Mouse (Mus musculus) cerebellum, adult (tissue): Measurements from ENCODE around the gene Atp6v1b1.
"Not testable (repeated sequence)": the region's sequence is repeated elsewhere in the genome, so short reads cannot be mapped to it uniquely, and the experiment has no call there.

Experiments
- ATAC-seq: cut with Nextera tagmentation; 2 replicates; pipeline ENCODE4 v1.9.2; 2017; ENCODE audit warnings: mild to moderate bottlenecking, moderate library complexity, mixed read lengths; ENCODE audit not compliant: insufficient number of reproducible peaks, low FRiP score, low TSS enrichment

Atp6v1b1 gene

GRCm38 (mm10) chr6:83774126-83774525 lies 31.3 kb downstream of the Atp6v1b1 start:
- ATAC-seq: no peak

DNA sequence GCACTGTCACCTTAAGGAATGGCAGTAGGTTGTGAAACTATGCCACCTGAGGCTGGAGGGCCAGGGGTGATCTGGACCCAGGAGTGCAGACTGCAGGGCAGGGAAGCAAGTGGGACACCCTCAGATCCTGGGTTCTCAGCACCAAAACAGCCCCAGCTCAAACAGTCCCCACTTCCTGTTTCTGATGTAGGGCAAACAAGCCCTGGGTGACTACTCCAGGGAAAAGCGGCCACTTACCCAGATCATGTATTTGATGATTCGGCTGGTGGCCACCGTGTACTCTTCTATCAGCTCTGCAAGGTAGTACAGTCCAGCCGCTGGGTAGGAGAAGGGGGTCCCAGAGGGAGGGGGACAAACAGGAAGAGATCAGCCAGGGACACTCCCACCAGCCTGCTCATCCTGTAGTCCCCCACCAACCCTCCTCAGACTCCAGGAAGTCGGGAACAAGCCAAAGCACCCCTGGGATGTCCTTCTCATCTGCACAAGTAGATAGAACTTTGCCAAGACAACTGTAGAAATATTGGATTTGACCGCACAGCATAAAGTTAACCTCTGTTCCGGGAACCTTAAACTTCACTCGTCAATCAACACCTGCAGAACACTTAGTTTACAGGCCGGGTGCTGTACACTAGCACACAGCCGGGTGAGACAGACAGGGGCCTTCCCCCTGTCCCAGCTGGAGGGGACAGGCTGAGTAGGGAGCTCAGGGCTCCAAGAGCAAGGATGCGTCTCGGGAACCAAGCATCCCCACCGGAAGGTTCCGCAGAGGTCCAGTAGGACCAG lies 32.2 kb downstream of the Atp6v1b1 start:
- no peak; the same call in 1 of the 2 replicates for ATAC-seq

DNA sequence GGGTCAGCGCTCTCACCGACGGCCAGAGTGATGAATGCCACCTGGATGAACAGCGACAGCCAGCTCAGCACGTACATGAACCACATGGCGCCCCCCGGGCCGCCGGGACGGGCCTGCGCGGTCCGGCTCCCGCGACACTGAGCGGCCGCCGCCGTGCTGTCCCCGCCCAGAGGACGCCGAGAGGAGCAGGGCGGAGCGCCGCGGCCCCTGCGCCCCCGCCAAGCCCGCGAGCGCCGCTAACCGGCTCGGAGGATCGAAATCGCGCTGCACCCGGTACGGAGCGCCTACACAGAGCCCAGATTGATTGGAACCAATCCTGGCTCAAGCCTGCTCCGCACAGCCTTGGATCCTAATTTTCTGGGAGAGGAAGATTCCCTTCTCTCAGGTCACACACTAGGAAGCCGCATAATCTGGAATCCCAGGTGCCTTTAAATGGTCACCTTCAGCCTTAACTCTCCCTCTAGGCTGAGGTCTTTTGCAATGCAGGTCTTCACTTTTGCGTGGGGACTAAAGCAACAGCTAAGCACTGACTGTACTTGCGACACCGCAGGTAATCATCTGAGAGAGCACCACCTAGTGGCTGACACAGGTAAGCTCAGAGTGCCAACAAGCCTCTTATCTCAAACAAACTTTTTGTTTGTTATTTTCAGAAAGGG lies 33.0 kb downstream of the Atp6v1b1 start, which contains the start of gene Tex261:
Gene Tex261, minus strand, starts transcription at position 176 of the 656 bp plus-strand sequence.
- ATAC-seq: peak; percentile 92

DNA sequence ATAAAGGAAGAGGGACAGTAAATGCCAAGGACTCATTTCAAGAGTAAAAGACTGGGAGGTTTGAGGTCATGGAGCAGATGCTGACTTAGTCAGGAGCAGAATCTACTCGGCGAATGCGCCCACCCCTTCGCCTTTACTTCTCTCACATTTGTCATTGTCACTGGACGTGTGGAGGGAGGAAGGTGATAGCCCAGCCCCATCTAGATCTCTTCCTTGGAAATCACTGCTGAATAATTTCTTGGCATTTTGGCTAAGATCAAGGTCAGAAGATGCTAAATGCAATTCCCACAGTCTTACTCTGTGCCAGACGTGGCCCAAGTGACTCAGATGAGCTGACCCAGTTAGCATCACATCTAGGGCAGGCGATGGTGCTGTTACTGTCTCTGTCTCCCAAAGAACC lies 35.5 kb downstream of the Atp6v1b1 start:
- no peak for ATAC-seq

- ATAC-seq: no peak
These were observed 36.2 kb downstream of the Atp6v1b1 start for GRCm38 (mm10) chr6:83779026-83779425.

DNA sequence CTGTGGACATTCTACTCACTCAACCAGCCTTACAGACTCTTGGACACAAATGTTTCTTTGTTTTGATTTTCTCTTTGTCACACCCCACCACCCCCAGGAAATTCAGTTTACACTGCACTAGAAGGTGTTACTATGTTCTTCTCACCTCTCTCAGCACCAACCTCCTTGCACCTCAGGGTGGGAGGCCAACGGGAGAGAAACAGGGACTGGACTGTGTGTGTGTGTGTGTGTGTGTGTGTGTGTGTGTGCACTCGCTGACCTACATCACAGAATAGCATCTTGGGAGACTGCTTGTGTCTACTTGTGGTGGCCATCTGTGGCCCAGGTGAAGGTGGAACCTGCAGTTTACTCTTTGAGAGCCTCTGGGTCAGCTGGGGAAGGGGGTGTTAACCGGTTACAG lies 43.6 kb downstream of the Atp6v1b1 start:
- ATAC-seq: no peak

- no peak for ATAC-seq
These were observed 45.8 kb downstream of the Atp6v1b1 start for GRCm38 (mm10) chr6:83788554-83788953.

DNA sequence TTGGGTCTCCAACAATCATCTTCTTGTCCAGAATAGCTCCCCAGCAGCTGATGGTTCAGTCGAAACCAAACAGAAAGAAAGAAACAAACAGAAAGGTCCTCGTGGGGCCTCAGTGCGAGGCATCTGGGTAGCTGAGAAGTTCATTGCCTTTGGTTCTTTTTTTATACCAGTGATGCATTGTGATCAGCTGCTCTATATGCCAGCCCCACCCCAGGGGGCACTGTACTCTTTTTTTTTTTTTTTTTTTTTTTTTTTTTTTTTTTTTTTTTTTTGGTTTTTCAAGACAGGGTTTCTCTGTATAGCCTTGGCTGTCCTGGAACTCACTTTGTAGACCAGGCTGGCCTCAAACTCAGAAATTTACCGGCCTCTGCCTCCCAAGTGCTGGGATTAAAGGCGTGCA lies 47.7 kb downstream of the Atp6v1b1 start:
- not testable (repeated sequence) for ATAC-seq

DNA sequence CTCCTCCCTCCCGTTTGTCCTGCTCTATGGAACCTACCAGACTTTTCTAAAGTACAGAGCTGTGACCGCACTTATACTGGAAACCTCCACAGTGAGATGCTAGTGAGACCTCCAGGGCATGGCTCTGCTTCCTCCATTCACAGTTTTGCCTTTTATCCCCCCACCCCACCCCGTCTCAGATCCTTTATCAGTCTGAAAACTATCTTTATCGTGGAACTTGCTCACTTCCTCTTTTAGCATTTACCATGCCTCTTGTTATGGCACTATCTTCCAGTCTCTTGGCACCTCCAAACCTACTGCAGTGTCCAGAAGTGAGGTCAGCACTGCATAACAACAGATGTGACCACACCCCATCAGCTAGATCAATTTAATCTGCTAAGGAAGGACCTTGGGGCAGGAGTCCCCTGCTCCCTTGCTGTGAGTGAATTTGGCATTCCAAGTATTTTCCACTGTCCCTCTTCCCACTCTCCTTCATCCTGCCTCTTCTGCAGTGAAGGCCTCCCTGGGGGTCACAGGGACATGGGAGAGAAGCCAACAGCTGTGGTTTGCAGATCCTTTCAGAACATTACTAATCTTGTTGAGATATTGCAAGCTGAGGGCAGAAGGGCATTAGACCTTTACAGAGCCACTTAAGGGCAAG lies 48.6 kb downstream of the Atp6v1b1 start:
- no peak for ATAC-seq

DNA sequence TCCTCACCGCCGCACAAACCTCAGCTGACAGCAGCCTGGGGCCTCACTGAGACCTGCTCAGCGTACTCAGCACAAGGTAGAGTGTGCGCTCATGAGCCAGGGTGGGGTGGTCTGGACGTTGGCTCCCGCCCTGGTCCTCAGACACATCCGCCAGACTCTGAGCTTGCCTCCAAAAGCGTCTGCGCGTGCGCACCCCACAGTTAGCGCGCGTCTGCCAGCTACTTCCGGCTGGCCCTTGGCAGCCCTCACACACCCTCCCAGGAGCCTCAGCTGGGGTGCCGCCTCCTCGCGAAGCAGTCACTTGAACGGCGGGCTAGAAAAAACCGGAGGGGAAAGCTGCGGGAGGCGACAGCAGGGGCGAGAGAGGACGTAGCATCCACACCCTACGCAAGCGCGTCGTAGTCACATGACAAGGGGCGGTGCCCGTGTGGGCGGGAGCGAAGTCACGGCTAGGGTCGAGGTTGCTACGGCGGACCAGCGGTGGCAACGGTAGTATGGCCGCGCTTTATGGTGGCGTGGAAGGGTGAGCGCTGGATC lies 52.0 kb downstream of the Atp6v1b1 start, which contains the start of gene Nagk:
Gene Nagk, plus strand, starts transcription at position 223 of the 537 bp plus-strand sequence.
- ATAC-seq: peak; percentile 90

- ATAC-seq: no peak
These were observed 52.7 kb downstream of the Atp6v1b1 start for GRCm38 (mm10) chr6:83795492-83795900.

GRCm38 (mm10) chr6:83796686-83797085 lies 53.9 kb downstream of the Atp6v1b1 start:
- ATAC-seq: no peak

- no peak for ATAC-seq
These were observed 59.2 kb downstream of the Atp6v1b1 start for GRCm38 (mm10) chr6:83802033-83802432.

GRCm38 (mm10) chr6:83802846-83803245 lies 60.1 kb downstream of the Atp6v1b1 start:
- no peak for ATAC-seq
